20 mouse cellular contexts compared by ENCODE assay signal in genomic region chr7:102317583-102318168, GRCm38 (mm10). TPM values are rescaled to one million over a fixed set of nuclear protein-coding genes. Genes with fewer than 3 reads are reported as not detected.
DNase-seq lines count a peak whose midpoint lies in the region; ATAC-seq lines count a peak whose summit lies in the region.
"Had no signal": no experiment of that assay in that cellular context is flagged by ENCODE, and none has a peak within 500 bp of the region (broad histone marks: within the 10 kb centered on the region; RNA-seq: fewer than 3 reads in every experiment).

No protein-coding gene starts in this region.

- no peak overlapping the region for H3K27ac ChIP-seq in kidney, embryonic 16.5 days (ENCODE audit: low read length)
- no peak overlapping the region for H3K27ac ChIP-seq in forebrain, embryonic 11.5 days (ENCODE audit: low read depth, low read length)
- no peak overlapping the region for H3K27ac ChIP-seq in forebrain, embryonic 13.5 days
- H3K27ac ChIP-seq: embryonic facial prominence, embryonic 10.5 days; forebrain, embryonic 15.5 days had no signal

- H3K4me3 ChIP-seq in kidney, embryonic 16.5 days (ENCODE audit: low read length) = no peak overlapping the region
- no peak overlapping the region for H3K4me3 ChIP-seq in forebrain, embryonic 11.5 days (ENCODE audit: low read depth, low read length)
- H3K4me3 ChIP-seq in forebrain, embryonic 13.5 days = no peak overlapping the region
- H3K4me3 ChIP-seq: embryonic facial prominence, embryonic 10.5 days; forebrain, embryonic 15.5 days had no signal

- no peaks in the 10 kb centered on the region for H3K4me1 ChIP-seq in kidney, embryonic 16.5 days (ENCODE audit: insufficient read depth, low read length)
- no peaks in the 10 kb centered on the region for H3K4me1 ChIP-seq in forebrain, embryonic 11.5 days (replicated peaks; ENCODE audit: control insufficient read depth, insufficient read depth, low read length)
- H3K4me1 ChIP-seq in forebrain, embryonic 13.5 days = no peaks in the 10 kb centered on the region
- H3K4me1 ChIP-seq: forebrain, embryonic 15.5 days had no signal

- H3K9ac ChIP-seq in kidney, embryonic 16.5 days (replicated peaks; ENCODE audit: low read length) = no peak overlapping the region
- H3K9ac ChIP-seq in forebrain, embryonic 11.5 days (ENCODE audit: low read length) = no peak overlapping the region
- no peak overlapping the region for H3K9ac ChIP-seq in forebrain, embryonic 13.5 days
- H3K9ac ChIP-seq: forebrain, embryonic 15.5 days had no signal

- WGBS in kidney, embryonic 16.5 days = 85% methylated on average over 3 of the region's 3 CpGs
- 91% methylated on average over 3 of the region's 3 CpGs for WGBS in forebrain, embryonic 11.5 days
- 91% methylated on average over 3 of the region's 3 CpGs for WGBS in forebrain, embryonic 13.5 days

- DNase-seq in 416B (ENCODE audit: low read depth) = peak; percentile 87
- no peak for DNase-seq in heart, adult 9 months (ENCODE audit: low spot score in 2 of 2)
- no peak for DNase-seq in forebrain, embryonic 11.5 days (ENCODE audit: low spot score)
- DNase-seq: cerebellum, adult 8-10 months; gastrocnemius, postnatal 25 days; kidney, adult 8-10 months; kidney, postnatal 25 days; left cerebral cortex, postnatal 4 days; lung, adult 18-20 months; spleen, adult 18-20 months; thymus, adult 18-20 months had no signal

- H3K9me3 ChIP-seq in kidney, embryonic 16.5 days (ENCODE audit: low read length) = no peaks in the 10 kb centered on the region
- H3K9me3 ChIP-seq in forebrain, embryonic 11.5 days (ENCODE audit: control insufficient read depth, low read length) = no peaks in the 10 kb centered on the region
- H3K9me3 ChIP-seq in forebrain, embryonic 13.5 days (replicated peaks) = no peaks in the 10 kb centered on the region
- H3K9me3 ChIP-seq: embryonic facial prominence, embryonic 10.5 days; forebrain, embryonic 15.5 days; G1E had no signal

- no peaks in the 10 kb centered on the region for H3K27me3 ChIP-seq in kidney, embryonic 16.5 days (ENCODE audit: insufficient read depth, low read length)
- H3K27me3 ChIP-seq in forebrain, embryonic 11.5 days (ENCODE audit: control insufficient read depth, insufficient read depth, low read length) = no peaks in the 10 kb centered on the region
- no peaks in the 10 kb centered on the region for H3K27me3 ChIP-seq in forebrain, embryonic 13.5 days
- H3K27me3 ChIP-seq: forebrain, embryonic 15.5 days had no signal

- no peaks in the 10 kb centered on the region for H3K36me3 ChIP-seq in kidney, embryonic 16.5 days (ENCODE audit: insufficient read depth, low read length)
- no peaks in the 10 kb centered on the region for H3K36me3 ChIP-seq in forebrain, embryonic 11.5 days (ENCODE audit: control insufficient read depth, insufficient read depth, low read length)
- H3K36me3 ChIP-seq in forebrain, embryonic 13.5 days (ENCODE audit: poor library complexity, severe bottlenecking) = no peaks in the 10 kb centered on the region
- H3K36me3 ChIP-seq: embryonic facial prominence, embryonic 10.5 days; forebrain, embryonic 15.5 days had no signal

- H3K4me2 ChIP-seq in kidney, embryonic 16.5 days (replicated peaks; ENCODE audit: low read depth, low read length) = no peak overlapping the region
- no peak overlapping the region for H3K4me2 ChIP-seq in forebrain, embryonic 11.5 days (ENCODE audit: low read depth, low read length, severe bottlenecking)
- H3K4me2 ChIP-seq in forebrain, embryonic 13.5 days = no peak overlapping the region
- H3K4me2 ChIP-seq: forebrain, embryonic 15.5 days had no signal

- peak; percentile 78 for ATAC-seq in CD4-positive, CD25-positive, alpha-beta regulatory T cell, adult 4 months
- peak; percentile 73 for ATAC-seq in granulocyte monocyte progenitor cell, adult 5-6 weeks (replicated peaks; ENCODE audit: poor library complexity, severe bottlenecking)
- ATAC-seq in monocyte, adult 5-6 weeks (replicated peaks; ENCODE audit: insufficient number of reproducible peaks, low FRiP score, low TSS enrichment, poor library complexity, severe bottlenecking) = peak; percentile 58; the same call in 1 of the 2 replicates
- ATAC-seq in kidney, embryonic 16.5 days (ENCODE audit: low FRiP score, low TSS enrichment) = no peak
- no peak for ATAC-seq in forebrain, embryonic 11.5 days (replicated peaks; ENCODE audit: low FRiP score)
- no peak for ATAC-seq in forebrain, embryonic 13.5 days
- ATAC-seq: forebrain, embryonic 15.5 days; midbrain, embryonic 16.5 days had no signal

RNA-seq across cellular contexts. Expression of gene Stim1, which starts 50.1 kb away (rescaled TPM):
- 10 to 100 TPM; 48.9 to 54.7 TPM for polyA plus RNA-seq in CD4-positive, CD25-positive, alpha-beta regulatory T cell, adult 4 months (2017; shearing (Covaris generic))
- total RNA-seq in granulocyte monocyte progenitor cell, adult 5-6 weeks (2014; fragmentation: Nextera tagmentation) = 30.5 and 48.2 TPM in 2 replicates
- total RNA-seq in granulocyte monocyte progenitor cell, adult 5-6 weeks (2017) = 22.9 and 28.3 TPM in 2 replicates
- total RNA-seq in monocyte, adult 5-6 weeks (2017) = 46.8 to 79.7 TPM (median 51.0 TPM) in 3 replicates
- polyA plus RNA-seq in kidney, embryonic 16.5 days (2015; fragmentation: Nextera tagmentation; extraction: Ambion mirVana) = 14.8 and 17.0 TPM in 2 replicates
- polyA plus RNA-seq in forebrain, embryonic 11.5 days (2014; fragmentation: Nextera tagmentation; extraction: Ambion mirVana) = 12.3 and 14.3 TPM in 2 replicates
- 8.2 and 8.3 TPM in 2 replicates for polyA plus RNA-seq in forebrain, embryonic 13.5 days (2015; fragmentation: Nextera tagmentation; extraction: Ambion mirVana)

Comparison
In these comparisons a context has a peak if more than half of its experiments do, and no peak if none do; other contexts are left out.
1. ATAC-seq: peak in CD4-positive, CD25-positive, alpha-beta regulatory T cell, adult 4 months (single experiment), granulocyte monocyte progenitor cell, adult 5-6 weeks (single experiment) and monocyte, adult 5-6 weeks (single experiment); none in kidney, embryonic 16.5 days (single experiment), forebrain, embryonic 11.5 days (single experiment) and forebrain, embryonic 13.5 days (single experiment).